Mouse (Mus musculus) ES-E14 (cell line): ENCODE data around the gene Ubr1. TPM values are rescaled to one million over a fixed set of nuclear protein-coding genes. Genes with fewer than 3 reads are reported as not detected.
A peak's percentile ranks its signal among the peaks of the same experiment; 100 is the strongest.

Source experiments
- DNase-seq: peaks from one replicate; pipeline ENCODE4 v3.0.0-alpha.2; 2013; ENCODE audit warnings: low read depth, low spot score
- H3K27ac ChIP-seq: 2 replicates; pipeline ENCODE4 v1.5.1; 2012; ENCODE audit warnings: low read depth, mild to moderate bottlenecking, low read length, moderate library complexity, mixed read lengths; ENCODE audit not compliant: poor library complexity, insufficient read depth, severe bottlenecking
- H3K36me3 ChIP-seq: 2 replicates; pipeline ENCODE4 v1.6.1; 2012; ENCODE audit warnings: mild to moderate bottlenecking, low read length, moderate library complexity, mixed read lengths; ENCODE audit not compliant: control insufficient read depth, poor library complexity, insufficient read depth, severe bottlenecking
- H3K4me1 ChIP-seq, 2 experiments: fragments of 150-350 bp in 1 of 2; sonication (generic) in 1 of 2; 2 replicates each; pipeline ENCODE4 v1.6.1; 2012; ENCODE audit warnings: low read length in 2 of 2, mild to moderate bottlenecking in 1 of 2, mixed read lengths in 1 of 2; ENCODE audit not compliant: control insufficient read depth in 2 of 2, insufficient read depth in 2 of 2, poor library complexity in 1 of 2
- H3K4me3 ChIP-seq, 2 experiments: fragments of 150-350 bp in 1 of 2; sonication (generic) in 1 of 2; 2 replicates each; pipeline ENCODE4 v1.5.1; 2012; ENCODE audit warnings: low read length in 2 of 2, low read depth in 1 of 2, mild to moderate bottlenecking in 1 of 2, mixed read lengths in 1 of 2; ENCODE audit not compliant: insufficient read depth in 1 of 2, poor library complexity in 1 of 2, severe bottlenecking in 1 of 2
- H3K9ac ChIP-seq: 2 replicates; pipeline ENCODE4 v1.6.1; 2012; ENCODE audit warnings: low read depth, mild to moderate bottlenecking, low read length, mixed read lengths; ENCODE audit not compliant: poor library complexity, insufficient read depth, severe bottlenecking
- H3K9me3 ChIP-seq: fragments of 150-350 bp; sonication (generic); 2 replicates; pipeline ENCODE4 v1.6.1; 2012; ENCODE audit warnings: low read depth, mild to moderate bottlenecking, low read length; ENCODE audit not compliant: control insufficient read depth, insufficient read depth
- CHD2 ChIP-seq: IDR thresholded peaks from 2 replicates; pipeline ENCODE4 v1.6.1; 2014; ENCODE audit warnings: mild to moderate bottlenecking, low read depth, low read length, inconsistent platforms
- HCFC1 ChIP-seq: IDR thresholded peaks from 2 replicates; pipeline ENCODE4 v1.6.1; 2012; ENCODE audit warnings: low read length, inconsistent platforms, borderline replicate concordance; ENCODE audit not compliant: insufficient read depth
- MAFK ChIP-seq: IDR thresholded peaks from 2 replicates; pipeline ENCODE4 v1.6.1; 2014; ENCODE audit warnings: mild to moderate bottlenecking, low read depth, low read length, inconsistent platforms; ENCODE audit not compliant: insufficient read depth
- ZC3H11A ChIP-seq: IDR thresholded peaks from 2 replicates; pipeline ENCODE4 v1.6.1; 2012; ENCODE audit warnings: low read depth, mild to moderate bottlenecking, inconsistent platforms, low read length, borderline replicate concordance
- ZNF384 ChIP-seq: IDR thresholded peaks from 2 replicates; pipeline ENCODE4 v1.6.1; 2012; ENCODE audit warnings: low read depth, low read length, inconsistent platforms
- in situ Hi-C, 2 experiments: fragments of 600-800 bp; cut with MboI; formaldehyde crosslinking; loops; one replicate each; pipeline ENCODE4 v1.15.1; 2025; ENCODE audit warnings: low sequenced_read_pairs in 2 of 2, inconsistent platforms in 1 of 2; ENCODE audit not compliant: unreplicated experiment in 2 of 2
- total RNA-seq: library from RNA; depleted of rRNA; stranded (reverse); fragments of 300-350 nt; gene quantifications from 2 replicates; pipeline ENCODE4 v1.2.3, GENCODE M21; 2012; rRNA removed

Ubr1 gene
- total RNA-seq: 21.5 and 21.9 TPM in 2 replicates

- DNase-seq: peak; percentile 77
- no peak for TF ChIP-seq ZC3H11A
- no peak for TF ChIP-seq ZNF384
- peak; percentile 51; the same call in 1 of the 2 replicates for TF ChIP-seq HCFC1
- 0 out of 2 replicates have a peak within 1 kb of the TSS, but pooled peaks have one; percentile 17 for H3K27ac ChIP-seq
- H3K9ac ChIP-seq: peak within 1 kb of the TSS; percentile 97
- peak within 1 kb of the TSS; percentile 97 to 100 for H3K4me3 ChIP-seq
- no peaks in the 10 kb centered on the region for H3K36me3 ChIP-seq
- in situ Hi-C loops: no loop called here
- peaks cover 0 to 2% of the 10 kb centered on the region in 2 experiments; a peak in 1 of 4 replicates for H3K4me1 ChIP-seq
- no peaks in the 10 kb centered on the region for H3K9me3 ChIP-seq
These were observed at the start of gene Ubr1 for GRCm38 (mm10) chr2:120970559-120971080. Gene Ubr1 (minus strand): TSS chr2:120970715.

GRCm38 (mm10) chr2:121017151-121017550 lies 46.6 kb upstream of the Ubr1 start:
- no peaks in the 10 kb centered on the region for H3K4me1 ChIP-seq
- no peak overlapping the region for H3K4me3 ChIP-seq

GRCm38 (mm10) chr2:121016226-121016625 lies 45.7 kb upstream of the Ubr1 start:
- Histone ChIP-seq H3K27ac (no peak overlapping the region), H3K4me1 (no peaks in the 10 kb centered on the region), H3K9ac (no peak overlapping the region), H3K36me3 (no peaks in the 10 kb centered on the region), H3K4me3 (no peak overlapping the region), H3K9me3 (no peaks in the 10 kb centered on the region)
- TF ChIP-seq ZC3H11A (no peak), HCFC1 (no peak), MAFK (no peak), CHD2 (no peak), ZNF384 (no peak)
- in situ Hi-C loops: no loop called here
- DNase-seq: no peak

More at GRCm38 (mm10) chr2:121017151-121017550, 46.6 kb upstream of the Ubr1 start:
- TF ChIP-seq ZNF384 (no peak), ZC3H11A (no peak), MAFK (no peak), CHD2 (no peak), HCFC1 (no peak)
- Histone ChIP-seq H3K27ac (no peak overlapping the region), H3K9ac (no peak overlapping the region), H3K36me3 (no peaks in the 10 kb centered on the region), H3K9me3 (no peaks in the 10 kb centered on the region)
- in situ Hi-C loops: no loop called here
- DNase-seq: no peak

GRCm38 (mm10) chr2:121015507-121015906 lies 45.0 kb upstream of the Ubr1 start:
- Histone ChIP-seq H3K4me1 (no peaks in the 10 kb centered on the region), H3K9ac (no peak overlapping the region), H3K36me3 (no peaks in the 10 kb centered on the region), H3K4me3 (no peak overlapping the region), H3K27ac (no peak overlapping the region), H3K9me3 (no peaks in the 10 kb centered on the region)
- TF ChIP-seq ZC3H11A: no peak
- 0 out of 2 replicates have a peak, but pooled peaks have one; percentile 27 for TF ChIP-seq MAFK
- TF ChIP-seq HCFC1: no peak
- no peak for TF ChIP-seq CHD2
- no peak for TF ChIP-seq ZNF384
- DNase-seq: no peak
- in situ Hi-C loops: no loop called here

- no peak overlapping the region for H3K9ac ChIP-seq
- no peak for DNase-seq
- in situ Hi-C loops: no loop called here
These were observed 42.2 kb upstream of the Ubr1 start for GRCm38 (mm10) chr2:121012676-121013075.

More at GRCm38 (mm10) chr2:121012676-121013075, 42.2 kb upstream of the Ubr1 start:
- Histone ChIP-seq H3K36me3 (no peaks in the 10 kb centered on the region), H3K27ac (no peak overlapping the region), H3K9me3 (no peaks in the 10 kb centered on the region), H3K4me1 (no peaks in the 10 kb centered on the region), H3K4me3 (no peak overlapping the region)
- TF ChIP-seq MAFK: no peak
- TF ChIP-seq CHD2: no peak
- TF ChIP-seq ZNF384: no peak
- TF ChIP-seq ZC3H11A: no peak
- TF ChIP-seq HCFC1: no peak
